Mouse (Mus musculus): ENCODE results near the gene Htr6.
A peak's percentile ranks its signal among the peaks of the same experiment; 100 is the strongest.

Gene Htr6

DNA sequence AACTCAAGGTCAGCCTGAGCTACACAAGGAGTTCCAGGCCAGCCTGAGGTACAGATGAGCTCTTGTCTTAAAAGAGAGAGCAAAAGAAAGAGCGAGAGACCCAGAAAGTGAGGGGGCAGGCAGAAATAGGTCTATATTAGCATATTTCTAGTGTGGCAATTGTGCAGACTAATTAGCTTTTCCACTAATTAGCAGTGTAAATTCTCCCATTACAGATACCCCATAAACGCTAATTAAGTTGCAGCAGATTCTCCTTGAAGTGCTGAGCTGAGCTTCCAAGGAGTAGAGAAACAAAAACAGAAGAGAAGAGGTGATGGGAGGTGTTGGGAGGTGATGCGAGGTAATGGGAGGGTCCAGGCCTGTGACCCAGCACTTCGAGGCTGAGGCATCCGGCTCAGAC, 32.8 kb downstream of the Htr6 start:
- DNase-seq = no peak

GRCm38 (mm10) chr4:139040084-139040839, 35.1 kb downstream of the Htr6 start:
- DNase-seq = no peak

GRCm38 (mm10) chr4:139037795-139038607, 37.4 kb downstream of the Htr6 start:
- peak; percentile 25 to 47 for DNase-seq

- DNase-seq = no peak
These were observed 39.6 kb downstream of the Htr6 start for GRCm38 (mm10) chr4:139035799-139036198.

DNA sequence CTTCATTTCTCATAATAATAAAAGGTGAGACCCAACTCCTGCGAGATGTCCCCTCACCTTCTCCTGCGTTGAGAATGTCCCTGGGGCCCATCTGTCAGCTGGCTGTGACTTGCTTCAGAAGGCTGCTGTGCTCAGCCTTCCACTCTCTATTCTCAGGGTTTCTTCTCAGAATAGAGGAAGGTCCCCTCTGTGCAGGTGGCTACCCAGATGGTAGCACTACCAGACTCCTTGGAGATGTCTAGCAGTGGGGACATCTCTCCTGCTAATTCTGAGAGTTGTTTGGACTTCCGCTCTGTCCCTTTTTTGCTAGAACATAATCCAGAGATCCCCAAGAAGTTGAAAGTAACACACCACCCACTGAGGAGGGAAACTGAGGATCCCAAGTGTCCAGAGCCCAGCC, 40.4 kb downstream of the Htr6 start:
- DNase-seq = no peak

DNA sequence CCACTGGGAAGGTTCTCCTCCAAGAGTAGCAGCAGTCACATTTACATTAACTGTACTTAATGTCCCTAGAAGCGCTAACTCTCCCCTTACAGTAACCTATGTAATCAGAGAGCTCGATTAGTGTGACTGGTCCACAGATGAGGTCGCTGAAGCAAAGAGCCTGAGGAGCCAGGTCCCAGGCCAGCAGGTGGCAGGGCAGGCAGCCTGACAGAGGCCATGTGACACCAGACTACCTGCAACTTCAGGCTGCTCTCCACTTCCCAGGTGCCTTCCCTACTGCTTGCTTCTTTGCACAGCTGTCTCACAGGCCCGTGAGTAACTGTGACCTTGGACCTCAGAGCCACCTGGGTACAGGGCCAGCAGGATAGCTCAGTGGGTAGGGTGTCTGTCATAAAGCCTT, 40.8 kb downstream of the Htr6 start:
- no peak for DNase-seq

DNA sequence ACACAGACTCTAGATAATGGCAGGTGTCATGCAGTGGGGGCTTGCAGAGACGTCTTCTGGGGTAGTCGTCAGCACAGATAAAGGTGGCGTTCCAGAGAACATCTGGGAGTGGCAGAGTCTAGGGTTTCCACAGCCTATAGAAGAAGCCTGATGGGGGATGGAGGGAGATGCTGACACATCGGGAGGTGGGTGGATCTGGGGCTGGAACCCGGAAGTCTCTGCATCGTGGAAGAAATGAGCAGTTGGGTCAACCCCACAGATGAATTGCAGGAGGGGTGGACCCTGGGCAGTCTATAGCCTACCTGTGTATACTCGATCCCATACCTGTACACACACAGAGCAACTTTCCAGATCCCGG, 41.4 kb downstream of the Htr6 start:
- DNase-seq = no peak

GRCm38 (mm10) chr4:139033263-139034009, 41.9 kb downstream of the Htr6 start:
- no peak for DNase-seq

- no peak for DNase-seq
These were observed 42.8 kb downstream of the Htr6 start for GRCm38 (mm10) chr4:139032521-139032920.

GRCm38 (mm10) chr4:139030675-139031074, 44.7 kb downstream of the Htr6 start:
- no peak for DNase-seq

- DNase-seq = no peak
These were observed 51.0 kb downstream of the Htr6 start for GRCm38 (mm10) chr4:139024379-139024778.

DNA sequence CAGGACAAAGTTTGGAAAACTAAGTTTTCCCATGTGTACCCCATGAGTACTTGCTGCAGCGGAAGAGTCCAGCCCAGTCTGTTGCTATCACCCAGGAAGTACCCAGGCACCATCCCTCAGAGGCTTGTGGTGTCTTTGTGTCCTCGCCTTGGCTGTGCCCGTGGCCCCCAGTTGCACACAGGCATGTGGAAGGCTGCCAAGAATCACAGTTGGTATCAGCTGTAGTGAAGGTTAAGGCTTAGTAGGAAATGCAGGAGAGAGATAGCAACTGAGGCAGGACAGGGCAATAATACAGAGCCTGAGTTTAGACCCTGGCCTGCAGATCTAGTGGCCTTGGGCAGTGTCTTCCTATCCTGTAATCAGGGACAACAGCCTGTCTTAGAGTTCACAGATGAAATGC, 55.0 kb downstream of the Htr6 start:
- DNase-seq = no peak

- DNase-seq = no peak
These were observed 56.0 kb downstream of the Htr6 start for GRCm38 (mm10) chr4:139019413-139019812.

- no peak for DNase-seq
These were observed 56.4 kb downstream of the Htr6 start for GRCm38 (mm10) chr4:139018976-139019375.

DNA sequence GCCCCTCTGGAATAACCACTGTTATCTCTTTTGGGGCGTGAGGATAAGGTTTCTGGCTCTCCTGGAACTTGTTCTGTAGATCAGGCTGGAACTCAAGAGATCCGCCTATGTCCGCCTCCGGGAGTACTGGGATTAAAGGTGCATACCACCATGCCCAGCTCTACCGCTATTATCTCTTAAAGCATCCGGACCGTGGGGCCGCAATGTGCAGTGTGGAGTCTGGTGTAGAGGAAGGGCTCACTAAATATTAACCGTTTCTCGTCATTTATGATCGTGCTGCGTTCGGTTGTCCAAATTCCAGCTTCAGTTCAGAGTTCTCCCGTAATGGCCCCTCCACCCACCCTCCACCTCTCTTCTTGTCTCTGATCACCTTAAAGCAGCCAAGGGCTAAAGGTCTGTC, 57.0 kb downstream of the Htr6 start:
- DNase-seq = no peak

- DNase-seq = no peak
These were observed 60.6 kb downstream of the Htr6 start for GRCm38 (mm10) chr4:139014793-139015192.

DNA sequence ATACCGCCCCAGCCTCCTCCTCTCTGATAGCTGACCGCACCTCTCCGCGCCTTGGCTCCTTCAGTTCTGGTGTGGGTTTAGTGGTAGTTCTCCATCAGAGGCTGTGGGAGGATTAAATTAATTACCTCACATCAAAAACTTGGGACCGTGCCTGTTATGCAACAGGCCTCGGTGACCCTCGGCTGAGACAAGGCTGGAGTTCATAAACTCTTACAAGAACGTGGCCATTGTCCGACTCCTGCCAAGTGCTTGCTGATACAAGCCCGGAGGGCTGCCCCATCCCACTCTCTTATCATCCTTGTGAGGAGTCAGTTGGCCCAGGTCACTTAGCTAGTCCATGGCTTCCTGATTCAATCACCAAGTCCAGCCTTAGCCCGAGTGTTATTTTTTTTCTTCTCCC, 62.1 kb downstream of the Htr6 start:
- no peak for DNase-seq

GRCm38 (mm10) chr4:139011201-139011702, 64.1 kb downstream of the Htr6 start:
- no peak for DNase-seq
